Mouse (Mus musculus): ENCODE measurements around the gene Slc25a20. TPM values are rescaled to one million over a fixed set of nuclear protein-coding genes. Genes with fewer than 3 reads are reported as not detected.

Slc25a20 gene
- polyA plus RNA-seq, 1 experiment: 19.1 TPM

DNA sequence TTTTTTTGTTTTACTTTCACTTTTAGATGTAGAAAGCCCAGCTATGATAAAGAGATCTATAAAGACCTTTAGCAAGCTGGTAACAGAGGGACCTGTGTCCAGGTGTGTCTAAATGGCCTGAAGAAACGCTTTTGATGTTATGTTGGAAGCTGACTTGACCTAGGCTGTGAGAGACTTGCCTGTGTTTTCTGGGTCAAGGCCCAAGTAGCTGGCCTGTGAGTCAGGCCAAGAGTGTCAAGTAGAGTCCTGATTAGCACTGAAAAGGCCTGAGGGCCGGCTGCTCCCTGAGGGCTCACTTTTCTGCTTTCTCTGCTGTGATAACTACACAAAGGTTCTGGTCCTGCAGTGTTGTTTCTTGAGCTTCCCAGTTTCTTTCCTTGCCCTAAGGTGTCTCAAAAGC is 25.8 kb downstream of the Slc25a20 start:
- 77% methylated on average over 2 of the region's 2 CpGs for WGBS
- Histone ChIP-seq H3K27me3 (ENCODE audit: control insufficient read depth, insufficient read depth, low read length) (no peaks in the 10 kb centered on the region), H3K27ac (ENCODE audit: insufficient read depth, low read length) (no peak overlapping the region), H3K4me1 (ENCODE audit: control insufficient read depth, insufficient read depth, low read length) (peaks cover 7% of the 10 kb centered on the region; the same call in 1 of the 2 replicates), H3K4me3 (replicated peaks; ENCODE audit: insufficient read depth, low read depth, low read length) (no peak overlapping the region)
- no peak for TF ChIP-seq POLR2A (IDR thresholded peaks at IDR 0.05; ENCODE audit: borderline replicate concordance, insufficient read depth, low read length)
- TF ChIP-seq CTCF (IDR thresholded peaks at IDR 0.05; ENCODE audit: borderline replicate concordance, insufficient read depth, low read depth, low read length): no peak
- DNase-seq: no peak

DNA sequence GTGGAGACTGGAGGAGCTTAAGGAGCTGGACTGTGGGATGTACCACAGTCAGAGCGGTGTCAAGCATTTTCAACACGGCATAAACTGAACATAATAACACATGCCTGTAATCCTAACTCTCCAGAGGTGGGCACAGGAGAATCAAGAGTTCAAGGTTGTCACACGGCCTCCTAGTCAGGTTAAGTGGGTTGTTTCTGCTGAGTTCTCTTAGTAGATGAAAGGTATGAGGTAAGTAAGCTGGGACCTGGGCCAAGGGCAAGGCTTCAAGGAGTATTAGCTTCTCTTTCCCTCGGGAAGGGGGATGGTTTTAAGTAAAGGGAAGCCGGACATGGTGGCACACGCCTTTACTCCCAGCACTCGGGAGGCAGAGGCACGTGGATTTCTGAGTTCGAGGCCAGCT is 26.6 kb downstream of the Slc25a20 start:
- DNase-seq: no peak
- Histone ChIP-seq H3K4me3 (replicated peaks; ENCODE audit: insufficient read depth, low read depth, low read length) (no peak overlapping the region), H3K27ac (ENCODE audit: insufficient read depth, low read length) (no peak overlapping the region), H3K4me1 (ENCODE audit: control insufficient read depth, insufficient read depth, low read length) (peaks cover 7% of the 10 kb centered on the region; the same call in 1 of the 2 replicates), H3K27me3 (ENCODE audit: control insufficient read depth, insufficient read depth, low read length) (no peaks in the 10 kb centered on the region)
- WGBS: 70% methylated on average over 9 of the region's 9 CpGs
- TF ChIP-seq POLR2A (IDR thresholded peaks at IDR 0.05; ENCODE audit: borderline replicate concordance, insufficient read depth, low read length): no peak
- TF ChIP-seq CTCF (IDR thresholded peaks at IDR 0.05; ENCODE audit: borderline replicate concordance, insufficient read depth, low read depth, low read length): no peak

DNA sequence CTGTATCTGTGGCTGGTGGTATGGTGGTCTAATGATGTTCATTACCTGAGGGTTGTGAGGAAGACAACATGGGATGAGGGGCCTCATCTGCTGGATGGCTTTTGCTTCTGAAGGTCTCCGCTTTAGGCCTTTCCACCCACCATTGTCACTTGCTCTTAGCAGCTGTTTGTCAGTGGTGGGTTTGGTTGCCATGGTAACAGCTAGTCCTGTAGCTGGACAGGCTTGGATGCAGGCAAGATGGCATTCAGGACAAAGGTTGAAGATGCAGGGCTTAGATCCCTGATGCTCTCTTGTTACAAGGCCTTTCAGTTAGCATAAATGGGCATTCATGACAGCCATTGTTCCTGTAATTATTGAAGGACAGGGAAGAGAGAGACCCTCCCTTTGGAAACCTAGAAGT is 27.2 kb downstream of the Slc25a20 start, which contains the start of gene Prkar2a:
Prkar2a (plus strand) TSS at position 209 of the 400 bp plus-strand sequence.
- no peaks in the 10 kb centered on the region for H3K27me3 ChIP-seq (ENCODE audit: control insufficient read depth, insufficient read depth, low read length)
- H3K27ac ChIP-seq (ENCODE audit: insufficient read depth, low read length): no peak within 1 kb of the TSS
- TF ChIP-seq CTCF (IDR thresholded peaks at IDR 0.05; ENCODE audit: borderline replicate concordance, insufficient read depth, low read depth, low read length) (no peak), POLR2A (IDR thresholded peaks at IDR 0.05; ENCODE audit: borderline replicate concordance, insufficient read depth, low read length) (no peak)
- DNase-seq: no peak
- no peak within 1 kb of the TSS for H3K4me3 ChIP-seq (replicated peaks; ENCODE audit: insufficient read depth, low read depth, low read length)
- 75% methylated on average over 1 of the region's 1 CpGs for WGBS
- H3K4me1 ChIP-seq (ENCODE audit: control insufficient read depth, insufficient read depth, low read length): peaks cover 7% of the 10 kb centered on the region; the same call in 1 of the 2 replicates

DNA sequence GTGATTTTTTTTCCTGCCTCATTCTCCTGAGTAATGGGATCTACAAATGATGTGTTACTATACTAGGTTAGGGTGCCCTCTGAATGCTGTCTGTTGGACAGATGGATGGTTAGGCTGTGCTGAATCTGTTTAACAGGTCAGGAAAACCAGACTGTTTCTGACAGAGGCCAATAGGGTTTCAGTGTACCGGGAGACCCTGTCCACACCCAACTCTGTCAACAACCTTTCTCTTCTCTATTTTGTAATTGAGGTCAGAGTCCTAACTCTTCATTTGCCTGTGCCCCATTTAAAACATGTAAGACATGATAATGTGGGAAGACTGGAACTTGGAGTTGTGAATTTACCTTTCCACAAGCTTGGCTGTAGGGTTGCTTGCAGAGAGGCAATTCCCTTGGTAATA is 28.1 kb downstream of the Slc25a20 start:
- TF ChIP-seq POLR2A (IDR thresholded peaks at IDR 0.05; ENCODE audit: borderline replicate concordance, insufficient read depth, low read length): no peak
- TF ChIP-seq CTCF (IDR thresholded peaks at IDR 0.05; ENCODE audit: borderline replicate concordance, insufficient read depth, low read depth, low read length): no peak
- peaks cover 7% of the 10 kb centered on the region; the same call in 1 of the 2 replicates for H3K4me1 ChIP-seq (ENCODE audit: control insufficient read depth, insufficient read depth, low read length)
- DNase-seq: no peak
- no peak overlapping the region for H3K4me3 ChIP-seq (replicated peaks; ENCODE audit: insufficient read depth, low read depth, low read length)
- H3K27me3 ChIP-seq (ENCODE audit: control insufficient read depth, insufficient read depth, low read length): no peaks in the 10 kb centered on the region
- 92% methylated on average over 1 of the region's 1 CpGs for WGBS
- no peak overlapping the region for H3K27ac ChIP-seq (ENCODE audit: insufficient read depth, low read length)

DNA sequence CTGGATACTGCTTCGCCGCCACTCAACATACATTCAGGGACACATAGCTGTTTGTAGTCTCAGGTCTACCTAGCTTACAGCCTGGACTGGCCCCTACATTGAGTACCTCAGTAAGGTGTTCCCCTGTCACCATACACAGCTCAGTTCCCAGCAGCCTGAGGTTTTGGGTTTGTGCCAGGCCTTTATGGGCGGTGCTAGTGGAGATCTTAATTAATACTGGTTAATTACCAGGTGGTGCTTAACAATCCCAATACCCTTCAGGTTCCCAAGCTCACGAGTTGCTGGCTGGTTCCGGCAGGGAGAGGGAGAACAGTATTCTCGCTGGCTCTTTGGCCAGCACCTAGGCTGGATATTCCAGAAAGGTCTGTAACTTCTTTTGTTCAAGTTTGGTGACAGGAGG is 29.0 kb downstream of the Slc25a20 start:
- H3K4me1 ChIP-seq (ENCODE audit: control insufficient read depth, insufficient read depth, low read length): peaks cover 7% of the 10 kb centered on the region; the same call in 1 of the 2 replicates
- TF ChIP-seq POLR2A (IDR thresholded peaks at IDR 0.05; ENCODE audit: borderline replicate concordance, insufficient read depth, low read length): no peak
- TF ChIP-seq CTCF (IDR thresholded peaks at IDR 0.05; ENCODE audit: borderline replicate concordance, insufficient read depth, low read depth, low read length): no peak
- H3K4me3 ChIP-seq (replicated peaks; ENCODE audit: insufficient read depth, low read depth, low read length): no peak overlapping the region
- 86% methylated on average over 6 of the region's 6 CpGs for WGBS
- H3K27ac ChIP-seq (ENCODE audit: insufficient read depth, low read length): no peak overlapping the region
- peak; percentile 18 to 20 for DNase-seq
- no peaks in the 10 kb centered on the region for H3K27me3 ChIP-seq (ENCODE audit: control insufficient read depth, insufficient read depth, low read length)

DNA sequence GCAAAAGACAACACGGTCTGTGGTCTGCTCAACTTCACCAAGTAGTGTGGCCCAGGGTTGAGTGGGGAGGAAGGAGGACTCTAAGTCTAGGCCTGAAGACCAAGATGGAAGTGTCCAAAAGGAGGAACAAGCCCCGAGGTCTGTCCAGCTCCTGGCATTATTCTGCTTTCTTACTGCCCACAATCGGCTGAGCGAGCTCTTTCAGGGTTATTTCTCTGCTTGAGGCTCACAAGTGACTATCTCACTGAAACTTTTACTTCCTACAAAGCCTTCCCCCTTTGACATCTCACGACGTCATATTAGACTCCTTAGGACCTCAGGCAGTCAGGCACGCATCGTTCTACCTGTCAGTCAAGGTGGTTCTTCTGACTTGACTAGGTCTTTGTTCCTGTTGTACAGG is 29.5 kb downstream of the Slc25a20 start:
- WGBS: 60% methylated on average over 8 of the region's 8 CpGs
- Histone ChIP-seq H3K27me3 (ENCODE audit: control insufficient read depth, insufficient read depth, low read length) (no peaks in the 10 kb centered on the region), H3K27ac (ENCODE audit: insufficient read depth, low read length) (peak overlapping the region; percentile 70), H3K4me1 (ENCODE audit: control insufficient read depth, insufficient read depth, low read length) (peaks cover 6% of the 10 kb centered on the region; the same call in 1 of the 2 replicates), H3K4me3 (replicated peaks; ENCODE audit: insufficient read depth, low read depth, low read length) (peak overlapping the region; percentile 52)
- peak in 1 of 2 experiments; percentile 27 for DNase-seq
- TF ChIP-seq POLR2A (IDR thresholded peaks at IDR 0.05; ENCODE audit: borderline replicate concordance, insufficient read depth, low read length): no peak
- TF ChIP-seq CTCF (IDR thresholded peaks at IDR 0.05; ENCODE audit: borderline replicate concordance, insufficient read depth, low read depth, low read length): no peak

DNA sequence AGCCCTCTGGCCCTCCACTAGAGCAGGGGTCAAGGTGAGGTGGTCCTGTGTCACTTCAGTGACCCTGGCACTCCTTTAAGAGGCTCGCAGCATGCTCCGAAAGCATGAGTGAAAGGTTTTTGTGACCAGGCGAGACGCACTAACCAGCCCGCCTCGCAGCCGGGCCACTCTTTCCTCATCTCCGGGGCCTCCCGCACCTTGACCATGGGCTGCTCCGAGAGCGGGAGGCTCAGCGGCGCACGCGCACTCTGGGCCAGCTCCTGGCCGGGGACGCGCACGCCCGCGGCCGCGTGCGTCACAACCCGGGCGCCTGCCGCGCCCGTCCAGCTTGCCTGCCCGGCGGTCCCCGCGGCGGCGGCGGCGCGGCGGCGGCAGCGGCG is 29.9 kb downstream of the Slc25a20 start:
- no peaks in the 10 kb centered on the region for H3K27me3 ChIP-seq (ENCODE audit: control insufficient read depth, insufficient read depth, low read length)
- peaks cover 2% of the 10 kb centered on the region; the same call in 1 of the 2 replicates for H3K4me1 ChIP-seq (ENCODE audit: control insufficient read depth, insufficient read depth, low read length)
- peak; percentile 95 for TF ChIP-seq POLR2A (IDR thresholded peaks at IDR 0.05; ENCODE audit: borderline replicate concordance, insufficient read depth, low read length)
- TF ChIP-seq CTCF (IDR thresholded peaks at IDR 0.05; ENCODE audit: borderline replicate concordance, insufficient read depth, low read depth, low read length): no peak
- H3K4me3 ChIP-seq (replicated peaks; ENCODE audit: insufficient read depth, low read depth, low read length): peak overlapping the region; percentile 83
- DNase-seq: peak; percentile 94 to 95
- H3K27ac ChIP-seq (ENCODE audit: insufficient read depth, low read length): peak overlapping the region; percentile 70
- WGBS: under 1% methylated on average over 42 of the region's 42 CpGs

DNA sequence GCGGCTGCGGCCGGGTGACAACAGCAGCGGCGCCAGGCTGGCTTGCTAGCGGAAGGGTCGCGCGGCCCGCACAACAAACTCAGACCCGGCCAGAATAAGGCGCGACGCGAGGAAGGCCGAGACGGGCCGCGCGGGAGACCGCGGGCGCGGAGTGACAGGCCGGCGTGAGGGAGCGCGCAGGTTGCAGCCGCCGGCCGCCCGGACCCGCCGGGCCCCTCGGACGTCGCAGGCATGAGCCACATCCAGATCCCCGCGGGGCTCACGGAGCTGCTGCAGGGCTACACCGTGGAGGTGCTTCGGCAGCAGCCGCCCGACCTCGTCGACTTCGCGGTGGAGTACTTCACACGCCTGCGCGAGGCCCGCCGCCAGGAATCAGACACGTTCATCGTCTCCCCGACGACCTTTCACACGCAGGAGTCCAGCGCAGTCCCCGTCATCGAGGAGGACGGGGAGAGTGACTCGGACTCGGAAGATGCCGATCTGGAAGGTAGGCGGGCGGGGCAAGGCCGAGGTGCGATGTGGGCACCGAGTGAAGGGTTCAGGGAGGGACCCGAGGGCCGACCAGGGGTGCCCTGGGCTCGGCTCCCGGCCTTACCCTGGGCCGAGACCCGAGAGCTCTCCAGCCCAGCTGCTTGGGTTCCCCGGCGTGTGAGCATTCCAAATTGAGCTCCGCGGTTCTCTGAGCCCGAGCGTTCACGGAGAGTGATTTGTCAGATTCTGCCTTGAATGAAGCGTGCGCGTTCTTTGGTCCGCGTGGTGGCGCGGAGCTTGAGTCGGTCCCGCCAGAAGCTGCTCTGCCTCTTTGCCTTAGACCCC is 30.5 kb downstream of the Slc25a20 start:
- under 1% methylated on average over 89 of the region's 92 CpGs for WGBS
- Histone ChIP-seq H3K4me1 (ENCODE audit: control insufficient read depth, insufficient read depth, low read length) (no peaks in the 10 kb centered on the region), H3K4me3 (replicated peaks; ENCODE audit: insufficient read depth, low read depth, low read length) (peak overlapping the region; percentile 83), H3K27me3 (ENCODE audit: control insufficient read depth, insufficient read depth, low read length) (no peaks in the 10 kb centered on the region), H3K27ac (ENCODE audit: insufficient read depth, low read length) (peak overlapping the region; percentile 13; the same call in 1 of the 2 replicates)
- DNase-seq: peak; percentile 72 to 75
- TF ChIP-seq CTCF (IDR thresholded peaks at IDR 0.05; ENCODE audit: borderline replicate concordance, insufficient read depth, low read depth, low read length): 0 out of 2 replicates have a peak, but pooled peaks have one; percentile 12
- no peak for TF ChIP-seq POLR2A (IDR thresholded peaks at IDR 0.05; ENCODE audit: borderline replicate concordance, insufficient read depth, low read length)

All from cerebellum, adult 2 months (tissue).